Mouse (Mus musculus): ENCODE measurements at regions not wholly inside any gene's neighbourhood (a gene's known extent, or its start where the extent isn't known, plus 50 kb on each side); places are given as distances from the start of the nearest gene placed in this dataset.

DNA sequence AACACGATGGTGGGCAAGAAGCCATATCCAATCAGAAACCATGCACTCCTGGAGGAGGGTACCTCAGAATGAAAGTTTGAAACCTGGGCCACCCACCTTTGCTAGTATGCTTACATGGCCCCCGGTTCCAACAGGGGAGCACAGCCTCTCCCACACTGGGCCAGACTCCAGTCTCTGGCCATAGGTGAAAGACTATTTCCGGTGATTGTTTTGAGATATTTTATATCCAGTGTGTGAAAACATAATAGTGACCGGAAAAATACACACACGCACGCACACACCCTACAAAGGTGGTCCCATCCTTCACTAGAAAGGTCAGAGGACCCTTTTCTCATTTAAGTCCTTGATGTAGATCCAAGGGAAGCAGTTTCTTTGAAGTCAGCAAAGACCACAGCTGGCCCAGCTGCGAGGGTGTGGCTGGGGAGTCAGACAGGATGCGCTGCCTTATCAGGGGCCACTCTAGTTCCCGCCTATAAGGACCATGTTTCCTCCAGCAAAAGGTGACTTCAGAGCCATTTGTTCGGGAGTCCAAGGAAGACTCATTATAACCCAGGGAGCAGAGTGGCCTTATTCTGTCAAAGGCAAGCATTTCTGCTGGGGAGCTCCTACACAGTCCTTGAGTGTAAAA, 206.0 kb downstream of the Zfp36l1 start:
- Histone ChIP-seq H3K27ac (ENCODE audit: low read length) (no peak overlapping the region), H3K4me2 (ENCODE audit: low read depth, low read length) (no peak overlapping the region), H3K4me3 (ENCODE audit: low read depth, low read length) (no peak overlapping the region), H3K36me3 (ENCODE audit: control insufficient read depth, insufficient read depth) (no peaks in the 10 kb centered on the region), H3K4me1 (ENCODE audit: control insufficient read depth, low read depth, low read length) (peaks cover 13% of the 10 kb centered on the region), H3K9ac (ENCODE audit: low read depth, low read length) (no peak overlapping the region), H3K9me3 (replicated peaks; ENCODE audit: control insufficient read depth, low read length) (no peaks in the 10 kb centered on the region), H3K27me3 (ENCODE audit: control insufficient read depth, insufficient read depth, low read depth, low read length) (no peaks in the 10 kb centered on the region)
- WGBS (ENCODE audit: insufficient replicate concordance), result 43% methylated on average over 10 of the region's 10 CpGs
- ATAC-seq (ENCODE audit: low read depth), result peak; percentile 39; the same call in 1 of the 2 replicates

DNA sequence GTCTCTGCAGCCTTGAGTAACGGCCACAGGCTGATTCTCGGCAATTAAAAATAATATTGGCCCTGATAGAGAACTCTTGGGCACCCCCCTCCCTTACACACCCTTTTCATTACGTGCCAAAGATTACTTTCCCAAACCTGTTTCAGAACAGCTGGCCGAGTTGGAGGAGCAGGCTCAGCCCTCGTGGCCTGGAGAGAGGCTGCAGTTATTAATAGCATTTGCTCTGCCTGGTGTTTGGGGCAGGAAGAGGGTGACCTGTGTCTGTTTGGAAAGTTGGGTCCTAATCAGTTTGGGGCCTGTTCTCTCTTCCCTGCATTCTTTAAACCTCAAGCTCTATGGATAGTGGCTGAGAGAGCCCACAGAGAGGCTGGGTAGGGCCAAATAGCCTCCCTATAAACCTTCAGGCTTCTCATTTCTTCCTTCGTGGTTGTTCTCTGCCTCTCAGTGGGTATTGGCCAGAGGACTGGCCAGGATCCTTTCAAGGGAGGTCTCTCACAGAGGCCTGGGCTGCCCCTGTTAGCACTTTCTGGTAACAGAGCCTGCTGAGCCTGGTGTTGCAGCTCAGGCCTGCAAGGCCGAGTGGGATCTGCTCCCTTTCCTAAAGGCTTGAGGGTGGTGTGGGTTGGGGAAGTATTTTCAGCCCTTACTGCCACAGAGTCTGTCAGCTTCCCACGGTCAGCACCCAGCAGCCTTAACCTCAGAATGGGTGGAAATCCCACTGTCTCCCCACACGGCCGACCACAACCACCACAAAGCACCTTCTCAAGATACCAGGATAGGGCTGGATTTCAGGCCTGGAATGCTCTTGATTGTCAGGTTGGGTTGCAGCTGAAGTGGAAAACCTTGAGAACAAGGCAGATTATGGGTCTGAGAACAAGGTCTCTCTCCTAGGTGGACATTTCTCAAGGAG, 206.7 kb downstream of the Zfp36l1 start:
- Histone ChIP-seq H3K36me3 (ENCODE audit: control insufficient read depth, insufficient read depth) (no peaks in the 10 kb centered on the region), H3K27me3 (ENCODE audit: control insufficient read depth, insufficient read depth, low read depth, low read length) (no peaks in the 10 kb centered on the region), H3K4me2 (ENCODE audit: low read depth, low read length) (no peak overlapping the region), H3K9me3 (replicated peaks; ENCODE audit: control insufficient read depth, low read length) (no peaks in the 10 kb centered on the region), H3K9ac (ENCODE audit: low read depth, low read length) (no peak overlapping the region), H3K4me1 (ENCODE audit: control insufficient read depth, low read depth, low read length) (peaks cover 13% of the 10 kb centered on the region), H3K27ac (ENCODE audit: low read length) (peak overlapping the region; percentile 52; the same call in 1 of the 2 replicates), H3K4me3 (ENCODE audit: low read depth, low read length) (no peak overlapping the region)
- no peak for ATAC-seq (ENCODE audit: low read depth)
- WGBS (ENCODE audit: insufficient replicate concordance), result 39% methylated on average over 10 of the region's 10 CpGs

DNA sequence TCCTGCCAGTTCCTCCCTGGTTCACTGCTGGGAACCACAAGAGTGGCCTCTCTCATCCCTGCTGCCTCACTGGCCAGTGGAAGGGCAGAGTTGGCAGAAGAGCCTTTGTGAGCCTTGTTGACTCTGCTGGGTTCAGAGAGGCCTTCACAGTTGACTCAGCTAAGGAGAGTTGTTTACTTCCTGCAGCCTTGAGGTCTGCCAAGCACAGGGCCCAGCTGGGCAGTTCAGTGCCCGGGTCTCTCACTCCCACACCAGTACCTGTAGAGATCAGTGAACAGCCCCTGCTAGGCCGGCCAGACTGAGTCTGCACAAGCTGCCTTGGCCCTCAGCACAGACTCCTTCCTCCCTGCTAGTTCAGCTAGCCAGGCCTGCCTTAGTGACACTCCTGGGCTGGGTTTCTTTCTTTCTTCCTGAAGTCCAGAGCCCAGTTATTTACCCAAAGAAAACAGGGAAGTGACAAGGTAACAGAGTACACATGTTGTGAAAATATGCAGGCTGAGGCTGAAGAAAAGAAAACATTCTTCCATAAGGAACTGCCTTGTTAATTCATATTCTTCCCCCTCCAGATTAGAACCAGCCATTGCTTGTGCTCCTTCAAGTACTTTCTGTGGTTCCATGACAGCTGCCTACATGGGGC, 207.8 kb downstream of the Zfp36l1 start:
- WGBS (ENCODE audit: insufficient replicate concordance), result 31% methylated on average over 2 of the region's 2 CpGs
- Histone ChIP-seq H3K27me3 (ENCODE audit: control insufficient read depth, insufficient read depth, low read depth, low read length) (no peaks in the 10 kb centered on the region), H3K27ac (ENCODE audit: low read length) (no peak overlapping the region), H3K4me3 (ENCODE audit: low read depth, low read length) (no peak overlapping the region), H3K9me3 (replicated peaks; ENCODE audit: control insufficient read depth, low read length) (no peaks in the 10 kb centered on the region), H3K36me3 (ENCODE audit: control insufficient read depth, insufficient read depth) (no peaks in the 10 kb centered on the region), H3K4me1 (ENCODE audit: control insufficient read depth, low read depth, low read length) (peaks cover 13% of the 10 kb centered on the region), H3K4me2 (ENCODE audit: low read depth, low read length) (no peak overlapping the region), H3K9ac (ENCODE audit: low read depth, low read length) (no peak overlapping the region)
- no peak for ATAC-seq (ENCODE audit: low read depth)

GRCm38 (mm10) chr12:79902761-79903160, 210.1 kb downstream of the Zfp36l1 start:
- Histone ChIP-seq H3K27ac (ENCODE audit: low read length) (no peak overlapping the region), H3K27me3 (ENCODE audit: control insufficient read depth, insufficient read depth, low read depth, low read length) (no peaks in the 10 kb centered on the region), H3K4me2 (ENCODE audit: low read depth, low read length) (no peak overlapping the region), H3K36me3 (ENCODE audit: control insufficient read depth, insufficient read depth) (no peaks in the 10 kb centered on the region), H3K9ac (ENCODE audit: low read depth, low read length) (no peak overlapping the region), H3K4me3 (ENCODE audit: low read depth, low read length) (no peak overlapping the region), H3K4me1 (ENCODE audit: control insufficient read depth, low read depth, low read length) (peaks cover 13% of the 10 kb centered on the region), H3K9me3 (replicated peaks; ENCODE audit: control insufficient read depth, low read length) (no peaks in the 10 kb centered on the region)
- no peak for ATAC-seq (ENCODE audit: low read depth)
- 60% methylated on average over 7 of the region's 7 CpGs for WGBS (ENCODE audit: insufficient replicate concordance)

DNA sequence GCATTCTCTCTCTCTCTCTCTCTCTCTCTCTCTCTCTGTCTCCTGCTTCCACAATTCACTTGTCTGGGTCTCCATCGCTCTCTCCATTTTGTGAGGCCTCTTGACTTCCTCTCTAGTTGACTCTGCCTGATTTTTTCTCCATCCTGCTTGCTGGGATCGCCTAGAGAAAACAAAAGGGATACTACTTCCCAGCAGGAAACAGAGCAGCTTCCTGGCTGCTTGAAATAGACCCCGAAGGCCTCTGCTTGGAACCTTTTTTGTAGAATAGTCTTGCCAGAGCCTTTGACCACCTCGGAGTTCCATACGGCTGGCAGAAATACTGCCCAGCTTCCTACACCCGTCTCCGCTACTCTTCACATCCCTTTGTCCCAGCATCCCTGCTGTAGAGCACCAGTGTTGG, 210.7 kb downstream of the Zfp36l1 start:
- no peak overlapping the region for H3K4me3 ChIP-seq (ENCODE audit: low read depth, low read length)
- no peak for ATAC-seq (ENCODE audit: low read depth)
- no peak overlapping the region for H3K4me2 ChIP-seq (ENCODE audit: low read depth, low read length)
- no peaks in the 10 kb centered on the region for H3K27me3 ChIP-seq (ENCODE audit: control insufficient read depth, insufficient read depth, low read depth, low read length)
- H3K9me3 ChIP-seq (replicated peaks; ENCODE audit: control insufficient read depth, low read length), result no peaks in the 10 kb centered on the region
- no peak overlapping the region for H3K27ac ChIP-seq (ENCODE audit: low read length)
- H3K9ac ChIP-seq (ENCODE audit: low read depth, low read length), result no peak overlapping the region
- H3K4me1 ChIP-seq (ENCODE audit: control insufficient read depth, low read depth, low read length), result peaks cover 10% of the 10 kb centered on the region
- WGBS (ENCODE audit: insufficient replicate concordance), result 62% methylated on average over 7 of the region's 7 CpGs
- H3K36me3 ChIP-seq (ENCODE audit: control insufficient read depth, insufficient read depth), result no peaks in the 10 kb centered on the region

DNA sequence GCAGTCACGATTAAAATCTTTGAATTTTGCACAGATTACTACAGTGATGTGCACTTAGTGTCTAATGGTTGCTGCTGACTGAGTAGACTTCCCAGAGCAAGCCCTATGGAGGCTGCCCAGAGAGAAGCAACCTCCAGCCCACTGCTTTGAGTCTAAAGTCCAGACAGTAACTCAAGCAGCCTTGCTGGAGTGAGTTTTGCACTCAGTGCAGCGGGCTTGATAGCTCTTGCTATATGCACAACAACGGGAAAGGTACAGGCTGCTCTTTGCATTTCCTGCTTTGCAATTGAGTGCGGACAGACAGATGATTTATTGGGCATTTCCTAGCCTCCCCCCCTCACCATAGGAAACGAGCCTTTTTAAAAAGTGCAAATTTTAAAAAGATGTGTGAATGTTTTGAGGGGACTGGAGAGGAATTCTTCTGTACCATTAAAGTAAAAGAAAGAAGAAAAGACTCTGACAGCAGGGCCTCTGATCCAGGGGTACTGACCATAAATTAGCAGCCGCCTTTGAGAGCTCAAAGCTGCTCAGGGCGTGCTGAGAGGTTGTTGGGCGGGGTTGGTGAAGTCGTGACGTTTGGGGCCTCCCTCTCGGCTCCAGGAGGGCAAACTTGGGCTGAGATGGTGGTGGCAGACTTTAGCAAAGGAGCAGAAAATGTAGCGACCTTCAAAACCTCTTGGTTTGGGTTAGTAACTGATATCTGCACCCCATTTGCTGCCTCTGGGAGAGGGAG, 214.4 kb downstream of the Zfp36l1 start:
- no peak overlapping the region for H3K4me2 ChIP-seq (ENCODE audit: low read depth, low read length)
- no peak overlapping the region for H3K4me3 ChIP-seq (ENCODE audit: low read depth, low read length)
- H3K9me3 ChIP-seq (replicated peaks; ENCODE audit: control insufficient read depth, low read length), result no peaks in the 10 kb centered on the region
- no peak overlapping the region for H3K27ac ChIP-seq (ENCODE audit: low read length)
- no peak overlapping the region for H3K9ac ChIP-seq (ENCODE audit: low read depth, low read length)
- H3K4me1 ChIP-seq (ENCODE audit: control insufficient read depth, low read depth, low read length), result no peaks in the 10 kb centered on the region; the same call in 1 of the 2 replicates
- no peaks in the 10 kb centered on the region for H3K27me3 ChIP-seq (ENCODE audit: control insufficient read depth, insufficient read depth, low read depth, low read length)
- no peaks in the 10 kb centered on the region for H3K36me3 ChIP-seq (ENCODE audit: control insufficient read depth, insufficient read depth)
- WGBS (ENCODE audit: insufficient replicate concordance), result 16% methylated on average over 12 of the region's 12 CpGs
- no peak for ATAC-seq (ENCODE audit: low read depth)

DNA sequence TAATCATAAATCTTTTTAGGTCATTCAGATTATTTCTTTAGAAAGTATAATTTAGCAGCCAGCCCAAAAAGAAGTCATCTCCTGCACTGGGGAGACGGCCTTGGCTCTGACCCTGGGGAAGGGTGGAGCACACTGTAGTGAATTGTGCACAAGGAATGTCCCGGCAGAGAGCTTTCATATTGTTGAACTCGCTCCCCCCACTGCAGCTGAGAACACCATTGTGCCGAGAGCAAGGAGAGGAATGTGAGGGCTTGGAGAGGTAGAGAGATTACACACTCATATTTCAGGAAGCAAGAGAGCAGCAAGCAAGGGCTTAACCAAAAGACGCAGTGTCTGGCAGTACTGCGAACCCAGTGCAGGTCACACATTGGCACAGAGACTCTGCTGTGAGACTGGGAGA, 216.8 kb downstream of the Zfp36l1 start:
- WGBS (ENCODE audit: insufficient replicate concordance), result 50% methylated on average over 6 of the region's 6 CpGs
- no peak overlapping the region for H3K27ac ChIP-seq (ENCODE audit: low read length)
- no peak overlapping the region for H3K4me2 ChIP-seq (ENCODE audit: low read depth, low read length)
- ATAC-seq (ENCODE audit: low read depth), result no peak
- no peaks in the 10 kb centered on the region for H3K9me3 ChIP-seq (replicated peaks; ENCODE audit: control insufficient read depth, low read length)
- H3K9ac ChIP-seq (ENCODE audit: low read depth, low read length), result no peak overlapping the region
- no peaks in the 10 kb centered on the region for H3K27me3 ChIP-seq (ENCODE audit: control insufficient read depth, insufficient read depth, low read depth, low read length)
- H3K4me1 ChIP-seq (ENCODE audit: control insufficient read depth, low read depth, low read length), result no peaks in the 10 kb centered on the region; the same call in 1 of the 2 replicates
- no peaks in the 10 kb centered on the region for H3K36me3 ChIP-seq (ENCODE audit: control insufficient read depth, insufficient read depth)
- H3K4me3 ChIP-seq (ENCODE audit: low read depth, low read length), result no peak overlapping the region

DNA sequence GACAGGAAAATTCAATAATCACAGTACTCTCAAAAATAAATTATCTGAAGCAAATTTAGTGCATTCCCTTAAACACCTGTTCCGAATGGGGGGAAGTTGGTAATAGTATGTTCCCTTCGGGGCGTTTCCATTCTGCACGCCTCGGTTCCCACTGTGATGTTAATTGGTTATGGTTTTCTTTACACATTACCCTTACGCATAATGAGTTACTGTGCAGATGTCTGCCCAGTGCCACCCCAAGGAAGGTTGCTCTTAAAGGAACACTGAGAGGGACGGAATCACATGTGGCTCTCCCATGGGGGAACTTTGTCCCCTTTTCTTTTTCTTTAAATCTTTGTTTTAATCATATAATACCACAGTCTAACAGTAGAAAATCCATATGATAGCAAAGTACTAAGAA, 217.5 kb downstream of the Zfp36l1 start:
- no peak overlapping the region for H3K27ac ChIP-seq (ENCODE audit: low read length)
- no peak overlapping the region for H3K4me3 ChIP-seq (ENCODE audit: low read depth, low read length)
- H3K36me3 ChIP-seq (ENCODE audit: control insufficient read depth, insufficient read depth), result no peaks in the 10 kb centered on the region
- H3K27me3 ChIP-seq (ENCODE audit: control insufficient read depth, insufficient read depth, low read depth, low read length), result no peaks in the 10 kb centered on the region
- no peaks in the 10 kb centered on the region for H3K9me3 ChIP-seq (replicated peaks; ENCODE audit: control insufficient read depth, low read length)
- no peak for ATAC-seq (ENCODE audit: low read depth)
- no peak overlapping the region for H3K4me2 ChIP-seq (ENCODE audit: low read depth, low read length)
- H3K9ac ChIP-seq (ENCODE audit: low read depth, low read length), result no peak overlapping the region
- no peaks in the 10 kb centered on the region; the same call in 1 of the 2 replicates for H3K4me1 ChIP-seq (ENCODE audit: control insufficient read depth, low read depth, low read length)
- 78% methylated on average over 7 of the region's 7 CpGs for WGBS (ENCODE audit: insufficient replicate concordance)

Measured in liver, embryonic 16.5 days (tissue).